Mouse (Mus musculus) olfactory bulb, adult 2 months (tissue): ENCODE measurements around the gene Slc8b1.

Experiments used
- CTCF ChIP-seq: fragments of 200-500 bp; IDR thresholded peaks from 2 replicates; pipeline ENCODE4 v1.5.1; 2012; ENCODE audit warnings: low read depth, mild to moderate bottlenecking, low read length, moderate library complexity; ENCODE audit not compliant: insufficient read depth
- POLR2A ChIP-seq: fragments of 200-500 bp; IDR thresholded peaks from 2 replicates; pipeline ENCODE4 v1.6.1; 2012; ENCODE audit warnings: mild to moderate bottlenecking, low read depth, low read length, moderate library complexity; ENCODE audit not compliant: insufficient read depth

GRCm38 (mm10) chr5:120560616-120561311, 49.8 kb downstream of the Slc8b1 start:
- TF ChIP-seq CTCF (no peak), POLR2A (no peak)
